Comparison of ENCODE assay signal across 8 mouse cellular contexts in genomic region chr10:93083198-93083962, GRCm38 (mm10). TPM values are rescaled to one million over a fixed set of nuclear protein-coding genes. Genes with fewer than 3 reads are reported as not detected.
A peak's percentile ranks its signal among the peaks of the same experiment; 100 is the strongest.
DNase-seq lines count a peak whose midpoint lies in the region; ATAC-seq lines count a peak whose summit lies in the region.

No protein-coding gene starts in this region.

- intact Hi-C loops in heart, postnatal 10 days (cut with DNase I): no loop called here

- DNase-seq in heart, adult 11 months: peak; percentile 44
- no peak for DNase-seq in heart, postnatal 10 days
- DNase-seq in 416B (ENCODE audit: low read depth): peak; percentile 93
- peak; percentile 46 for DNase-seq in c-Kit-positive CD71-negative TER-119-negative erythroid progenitor cells, embryonic 14.5 days (ENCODE audit: low read depth)
- peak; percentile 64 for DNase-seq in hindbrain, embryonic 14.5 days (ENCODE audit: low spot score)
- DNase-seq in midbrain, embryonic 11.5 days (ENCODE audit: low spot score, missing footprints): peak; percentile 93
- no peak for DNase-seq in spleen, adult 12 weeks (ENCODE audit: low spot score)
- no peak for DNase-seq in c-Kit-positive CD71-positive TER-119-positive erythroid progenitor cells, embryonic 14.5 days (ENCODE audit: low spot score)

- WGBS in hindbrain, embryonic 14.5 days: 4% methylated on average over 17 of the region's 17 CpGs
- WGBS in midbrain, embryonic 11.5 days: 7% methylated on average over 17 of the region's 17 CpGs

- peak overlapping the region; percentile 75 for H3K27ac ChIP-seq in hindbrain, embryonic 14.5 days
- H3K27ac ChIP-seq in midbrain, embryonic 11.5 days (ENCODE audit: low read depth, low read length): no peak overlapping the region

- H3K4me3 ChIP-seq in hindbrain, embryonic 14.5 days (replicated peaks; ENCODE audit: low read length): peak overlapping the region; percentile 21
- peak overlapping the region; percentile 7; the same call in 1 of the 2 replicates for H3K4me3 ChIP-seq in midbrain, embryonic 11.5 days (ENCODE audit: low read depth, low read length)

- H3K27me3 ChIP-seq in hindbrain, embryonic 14.5 days (ENCODE audit: control insufficient read depth, insufficient read depth, low read length): no peaks in the 10 kb centered on the region
- no peaks in the 10 kb centered on the region for H3K27me3 ChIP-seq in midbrain, embryonic 11.5 days (ENCODE audit: control insufficient read depth, insufficient read depth, low read length)

- H3K4me2 ChIP-seq in hindbrain, embryonic 14.5 days (replicated peaks): peak overlapping the region; percentile 47
- H3K4me2 ChIP-seq in midbrain, embryonic 11.5 days: peak overlapping the region; percentile 36

- 0 out of 2 replicates have a peak, but pooled peaks have one; percentile 32 for ATAC-seq in hindbrain, embryonic 14.5 days (ENCODE audit: low FRiP score)
- ATAC-seq in midbrain, embryonic 11.5 days (ENCODE audit: low FRiP score): 0 out of 2 replicates have a peak, but pooled peaks have one; percentile 41

- H3K4me1 ChIP-seq in hindbrain, embryonic 14.5 days (replicated peaks; ENCODE audit: control insufficient read depth, insufficient read depth, low read length): peaks cover 24% of the 10 kb centered on the region
- H3K4me1 ChIP-seq in midbrain, embryonic 11.5 days (ENCODE audit: control insufficient read depth, insufficient read depth, low read length): peaks cover 4% of the 10 kb centered on the region; the same call in 1 of the 2 replicates

- H3K9me3 ChIP-seq in hindbrain, embryonic 14.5 days (ENCODE audit: control insufficient read depth, low read length): no peaks in the 10 kb centered on the region
- H3K9me3 ChIP-seq in midbrain, embryonic 11.5 days (ENCODE audit: control insufficient read depth, low read length): no peaks in the 10 kb centered on the region

- no peaks in the 10 kb centered on the region for H3K36me3 ChIP-seq in hindbrain, embryonic 14.5 days (replicated peaks; ENCODE audit: control insufficient read depth, insufficient read depth)
- H3K36me3 ChIP-seq in midbrain, embryonic 11.5 days (ENCODE audit: control insufficient read depth, insufficient read depth, low read length): no peaks in the 10 kb centered on the region

- peak overlapping the region; percentile 35; the same call in 1 of the 2 replicates for H3K9ac ChIP-seq in hindbrain, embryonic 14.5 days
- peak overlapping the region; percentile 44; the same call in 1 of the 2 replicates for H3K9ac ChIP-seq in midbrain, embryonic 11.5 days (ENCODE audit: low read length)

RNA-seq across cellular contexts. Expression of gene Cfap54, which starts 2.0 kb away (rescaled TPM):
- 1 to 10 TPM; 1.3 to 1.4 TPM for total RNA-seq in heart, postnatal 10 days (2021)
- polyA plus RNA-seq in hindbrain, embryonic 14.5 days (2014; fragmentation: Nextera tagmentation; extraction: Ambion mirVana): 2.4 and 3.6 TPM in 2 replicates
- 0.80 and 0.89 TPM in 2 replicates for polyA plus RNA-seq in midbrain, embryonic 11.5 days (2014; fragmentation: Nextera tagmentation; extraction: Ambion mirVana)

Comparison
In these comparisons a context has a peak if more than half of its experiments do, and no peak if none do; other contexts are left out.
1. DNase-seq: peak in heart, adult 11 months (single experiment), 416B (single experiment), c-Kit-positive CD71-negative TER-119-negative erythroid progenitor cells, embryonic 14.5 days (single experiment), hindbrain, embryonic 14.5 days (single experiment) and midbrain, embryonic 11.5 days (single experiment); none in heart, postnatal 10 days (0 of 2), spleen, adult 12 weeks (single experiment) and c-Kit-positive CD71-positive TER-119-positive erythroid progenitor cells, embryonic 14.5 days (single experiment).